Mouse (Mus musculus) embryonic fibroblast, embryonic 13.5 days (primary cell): ENCODE data around the gene Lcor.

Source experiments
- CTCF ChIP-seq: IDR thresholded peaks from 2 replicates; pipeline ENCODE4 v1.5.1; 2011; ENCODE audit warnings: mild to moderate bottlenecking, control low read depth, low read length, moderate library complexity, borderline replicate concordance; ENCODE audit not compliant: insufficient read depth
- POLR2A ChIP-seq: IDR thresholded peaks from 2 replicates; pipeline ENCODE4 v1.6.1; 2011; ENCODE audit warnings: low read depth, mild to moderate bottlenecking, control low read depth, low read length, moderate library complexity

DNA sequence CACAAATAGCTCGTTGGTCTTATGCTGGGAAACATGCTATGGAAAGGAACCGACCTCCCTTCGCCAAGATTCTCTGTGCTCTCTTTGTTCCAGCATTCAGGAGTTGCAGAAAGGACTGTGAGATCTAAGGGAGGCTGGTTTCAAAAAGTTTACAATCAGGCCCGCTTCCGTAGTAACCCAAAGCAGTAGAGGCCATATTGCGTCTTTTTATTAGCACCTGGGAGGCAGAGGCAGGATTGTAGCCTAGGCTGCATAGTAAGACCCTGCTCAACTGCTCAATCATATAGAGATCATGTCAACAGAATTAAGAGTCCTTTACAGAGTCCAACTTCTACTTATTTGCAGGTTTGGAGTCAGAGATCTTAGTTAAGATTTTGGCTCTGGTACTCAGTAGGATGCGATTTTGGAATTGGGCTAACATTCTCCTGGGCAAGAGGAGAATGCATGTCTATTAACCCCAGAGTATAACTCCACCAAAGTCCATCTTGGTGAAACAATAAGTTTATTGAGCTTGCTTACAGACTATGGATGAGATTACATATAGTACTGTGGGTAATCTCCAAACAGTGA is 8.8 kb upstream of the Lcor start:
- no peak for TF ChIP-seq CTCF
- TF ChIP-seq POLR2A = no peak
